Mouse (Mus musculus) small intestine, adult 2 months (tissue): Measurements from ENCODE around the gene Fsd2.

ENCODE experiments used
- CTCF ChIP-seq: fragments of 200-500 bp; IDR thresholded peaks from 2 replicates; pipeline ENCODE4 v1.5.1; 2012; ENCODE audit warnings: low read depth, mild to moderate bottlenecking, control low read depth, inconsistent platforms, low read length, moderate library complexity, mixed read lengths; ENCODE audit not compliant: insufficient replicate concordance, insufficient read length; ENCODE audit errors: extremely low read depth
- POLR2A ChIP-seq: fragments of 200-500 bp; IDR thresholded peaks from 2 replicates; pipeline ENCODE4 v1.6.1; 2012; ENCODE audit warnings: low read depth, mild to moderate bottlenecking, control low read depth, inconsistent platforms, low read length, moderate library complexity

GRCm38 (mm10) chr7:81575606-81576005 lies 8.9 kb upstream of the Fsd2 start:
- no peak for TF ChIP-seq POLR2A
- TF ChIP-seq CTCF = no peak
